Mouse (Mus musculus) neutrophil, adult 59 days (primary cell): ENCODE data around the gene Rasl11a. TPM values are rescaled to one million over a fixed set of nuclear protein-coding genes. Genes with fewer than 3 reads are reported as not detected.

Experiments used
- total RNA-seq, 2 experiments: library from RNA; stranded (reverse); gene quantifications; 1 replicate in 1 of 2; 2 replicates in 1 of 2; pipeline ENCODE4 v1.2.4; 2023

Rasl11a gene
- not detected for total RNA-seq

DNA sequence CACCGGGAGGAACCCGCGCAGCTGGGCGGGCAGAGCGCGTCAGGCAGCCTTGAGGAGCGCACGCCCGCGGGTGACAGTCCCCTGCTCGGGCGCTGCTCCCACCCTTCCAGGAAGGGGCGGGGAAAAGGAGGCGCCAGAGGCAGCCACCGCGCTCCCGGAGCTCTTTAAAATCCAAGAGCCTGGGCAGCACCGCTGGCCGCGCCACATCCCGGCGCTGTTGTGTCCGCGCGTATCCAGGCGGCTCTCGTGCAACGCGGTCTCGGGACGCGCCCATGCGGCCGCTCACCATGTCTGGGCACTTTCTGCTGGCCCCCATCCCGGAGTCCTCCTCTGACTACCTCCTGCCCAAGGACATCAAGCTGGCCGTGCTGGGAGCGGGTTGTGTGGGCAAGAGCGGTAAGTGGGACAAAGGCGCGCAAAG, at the start of gene Rasl11a:
Gene Rasl11a, plus strand, starts transcription at position 127 of the 421 bp plus-strand sequence.

DNA sequence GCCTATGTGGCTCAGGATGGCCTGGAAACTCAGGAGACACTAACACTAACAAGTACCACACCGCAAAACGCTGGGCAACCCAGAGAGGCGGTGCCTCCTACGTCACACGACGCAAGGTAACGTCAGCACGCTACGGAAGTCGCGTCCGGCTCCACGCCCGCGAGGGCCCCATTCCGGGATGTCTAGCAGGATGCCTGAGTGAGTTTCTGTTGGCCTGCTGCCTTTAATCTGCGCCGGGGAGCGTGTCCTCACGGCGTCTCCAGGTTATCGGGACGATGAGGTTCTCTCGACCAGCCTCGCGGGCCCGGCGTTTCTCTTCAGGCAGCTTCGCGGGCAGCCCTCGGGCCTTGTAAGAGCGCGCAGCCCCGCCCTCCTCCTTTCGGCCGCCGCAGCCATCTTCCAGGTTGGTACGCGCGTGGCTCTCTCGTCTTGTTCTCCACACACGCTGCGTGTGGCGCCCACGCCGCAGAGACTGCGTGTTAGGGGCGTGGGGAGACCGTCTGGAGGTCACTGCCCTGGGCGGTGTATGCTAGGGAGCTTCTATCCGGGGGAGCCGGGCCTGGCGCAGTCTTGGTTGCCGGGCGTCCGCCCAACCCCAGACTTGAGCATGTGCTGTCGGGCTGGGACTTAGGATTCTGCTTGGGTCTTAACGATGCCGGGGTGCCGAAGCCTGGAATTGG, 12.0 kb upstream of the Rasl11a start, which contains the start of gene Rpl21:
Gene Rpl21, plus strand, starts transcription at position 122 of the 680 bp plus-strand sequence.

Other genes with a start within 250 kb of the Rasl11a start
- 10 to 100 TPM; 23.0 to 27.4 TPM for gene Usp12, start 50.1 kb upstream of the Rasl11a start, total RNA-seq
- gene Rpl21, start 12.2 kb upstream of the Rasl11a start, total RNA-seq, result 100 to 1,000 TPM; 177 to 214 TPM
- gene Gtf3a, start 103.6 kb downstream of the Rasl11a start, total RNA-seq, result 10 to 100 TPM; 15.8 to 18.8 TPM
- 1 to 10 TPM; 7.0 to 8.5 TPM for gene Mtif3, start 118.7 kb downstream of the Rasl11a start, total RNA-seq
- gene Lnx2, start 231.5 kb downstream of the Rasl11a start, total RNA-seq, result 1 to 10 TPM; 4.3 to 4.7 TPM
- 10 to 100 TPM; 60.7 to 62.1 TPM for gene Polr1d, start 232.0 kb downstream of the Rasl11a start, total RNA-seq